Mouse (Mus musculus): Measurements from ENCODE around the gene Srrd. TPM values are rescaled to one million over a fixed set of nuclear protein-coding genes. Genes with fewer than 3 reads are reported as not detected.

The Srrd gene
- total RNA-seq (2014; rRNA removed) (61.5 and 67.9 TPM in 2 replicates), polyA plus RNA-seq (2015; fragmentation: Nextera tagmentation; extraction: Ambion mirVana) (51.1 and 52.2 TPM in 2 replicates)

- H3K9me3 ChIP-seq (ENCODE audit: low read length) = no peaks in the 10 kb centered on the region
- TF ChIP-seq CTCF (IDR thresholded peaks at IDR 0.05; ENCODE audit: low read depth) = 0 out of 2 replicates have a peak, but pooled peaks have one; percentile 13
- no peaks in the 10 kb centered on the region for H3K27me3 ChIP-seq (ENCODE audit: insufficient read depth, low read length)
- H3K4me2 ChIP-seq (ENCODE audit: low read depth) = peak within 1 kb of the TSS; percentile 60
- H3K36me3 ChIP-seq (ENCODE audit: insufficient read depth) = peaks cover 22% of the 10 kb centered on the region
- DNase-seq (peak; percentile 93), ATAC-seq (peak; percentile 91)
- H3K27ac ChIP-seq (ENCODE audit: low read depth, low read length) = peak within 1 kb of the TSS; percentile 70
- H3K4me1 ChIP-seq (ENCODE audit: insufficient read depth) = peaks cover 7% of the 10 kb centered on the region; the same call in 1 of the 2 replicates
- 5% methylated on average over 59 of the region's 64 CpGs for WGBS
- peak within 1 kb of the TSS; percentile 90 for H3K4me3 ChIP-seq (ENCODE audit: low read depth, low read length)
- peak within 1 kb of the TSS; percentile 83 for H3K9ac ChIP-seq
These were observed at the start of gene Srrd, which contains the start of gene Hps4 for GRCm38 (mm10) chr5:112342463-112343204. Gene Srrd, minus strand, starts transcription at chr5:112343040. Gene Hps4, plus strand, starts transcription at chr5:112343083.

- Histone ChIP-seq H3K36me3 (ENCODE audit: insufficient read depth) (peaks cover 34% of the 10 kb centered on the region), H3K4me2 (ENCODE audit: low read depth) (no peak overlapping the region), H3K4me3 (ENCODE audit: low read depth, low read length) (no peak overlapping the region), H3K27ac (ENCODE audit: low read depth, low read length) (no peak overlapping the region), H3K4me1 (ENCODE audit: insufficient read depth) (0 out of 2 replicates have a peak, but pooled peaks cover 17% of the 10 kb centered on the region), H3K9me3 (ENCODE audit: low read length) (no peaks in the 10 kb centered on the region), H3K27me3 (ENCODE audit: insufficient read depth, low read length) (no peaks in the 10 kb centered on the region), H3K9ac (no peak overlapping the region)
- ATAC-seq (no peak), DNase-seq (no peak)
- 74% methylated on average over 27 of the region's 27 CpGs for WGBS
- TF ChIP-seq CTCF (IDR thresholded peaks at IDR 0.05; ENCODE audit: low read depth) = no peak
These were observed 49.0 kb upstream of the Srrd start for GRCm38 (mm10) chr5:112391676-112392323.

DNA sequence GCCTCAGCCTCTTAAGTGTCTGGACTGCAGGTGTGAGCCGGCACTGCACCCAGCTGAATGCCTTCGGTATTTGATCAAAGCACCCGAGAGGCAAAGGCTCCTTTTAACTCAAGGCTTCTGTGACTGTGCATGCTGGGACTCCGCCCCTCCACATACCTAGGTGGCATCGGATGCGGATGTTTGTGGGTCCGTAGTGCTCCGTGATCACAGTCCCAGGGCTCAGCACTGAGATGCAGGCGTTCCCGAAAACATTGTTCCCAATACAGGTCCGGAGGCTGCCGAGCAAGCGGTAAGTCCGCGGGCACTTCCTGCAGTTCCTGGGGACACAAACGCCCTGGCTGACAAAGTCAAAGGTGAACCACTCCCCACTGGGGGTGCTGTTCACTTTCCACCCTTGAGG lies 48.2 kb upstream of the Srrd start:
- no peaks in the 10 kb centered on the region for H3K9me3 ChIP-seq (ENCODE audit: low read length)
- H3K4me1 ChIP-seq (ENCODE audit: insufficient read depth) = 0 out of 2 replicates have a peak, but pooled peaks cover 17% of the 10 kb centered on the region
- H3K36me3 ChIP-seq (ENCODE audit: insufficient read depth) = peaks cover 41% of the 10 kb centered on the region
- TF ChIP-seq CTCF (IDR thresholded peaks at IDR 0.05; ENCODE audit: low read depth) = no peak
- H3K27ac ChIP-seq (ENCODE audit: low read depth, low read length) = no peak overlapping the region
- H3K9ac ChIP-seq = no peak overlapping the region
- ATAC-seq (no peak), DNase-seq (no peak)
- 70% methylated on average over 16 of the region's 16 CpGs for WGBS
- no peaks in the 10 kb centered on the region for H3K27me3 ChIP-seq (ENCODE audit: insufficient read depth, low read length)
- H3K4me3 ChIP-seq (ENCODE audit: low read depth, low read length) = no peak overlapping the region
- H3K4me2 ChIP-seq (ENCODE audit: low read depth) = no peak overlapping the region

GRCm38 (mm10) chr5:112389352-112389751 lies 46.5 kb upstream of the Srrd start:
- Histone ChIP-seq H3K4me2 (ENCODE audit: low read depth) (no peak overlapping the region), H3K9me3 (ENCODE audit: low read length) (no peaks in the 10 kb centered on the region), H3K9ac (peak overlapping the region; percentile 33), H3K4me1 (ENCODE audit: insufficient read depth) (0 out of 2 replicates have a peak, but pooled peaks cover 17% of the 10 kb centered on the region), H3K4me3 (ENCODE audit: low read depth, low read length) (no peak overlapping the region), H3K36me3 (ENCODE audit: insufficient read depth) (peaks cover 57% of the 10 kb centered on the region), H3K27ac (ENCODE audit: low read depth, low read length) (no peak overlapping the region), H3K27me3 (ENCODE audit: insufficient read depth, low read length) (no peaks in the 10 kb centered on the region)
- 75% methylated on average over 9 of the region's 9 CpGs for WGBS
- DNase-seq (no peak), ATAC-seq (peak; percentile 33; the same call in 1 of the 2 replicates)
- no peak for TF ChIP-seq CTCF (IDR thresholded peaks at IDR 0.05; ENCODE audit: low read depth)

DNA sequence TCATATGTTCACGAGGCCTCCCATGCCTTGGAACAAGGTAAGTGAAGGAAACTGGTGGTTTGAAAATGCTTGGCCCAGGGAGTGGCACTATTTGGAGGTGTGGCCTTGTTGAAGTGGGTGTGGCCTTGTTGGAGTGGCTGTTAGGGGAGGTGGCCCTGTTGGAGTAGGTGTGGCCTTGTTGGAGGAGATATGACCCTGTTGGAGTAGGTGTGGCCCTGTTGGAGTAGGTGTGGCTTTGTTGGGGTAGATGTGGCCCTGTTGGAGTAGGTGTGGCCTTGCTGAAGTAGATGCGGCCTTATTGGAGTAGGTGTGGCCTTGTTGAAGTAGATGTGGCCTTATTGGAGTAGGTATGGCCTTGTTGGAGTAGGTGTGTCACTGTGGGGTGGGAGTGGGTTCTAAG lies 43.1 kb upstream of the Srrd start:
- Histone ChIP-seq H3K36me3 (ENCODE audit: insufficient read depth) (peaks cover 55% of the 10 kb centered on the region), H3K27ac (ENCODE audit: low read depth, low read length) (no peak overlapping the region), H3K4me3 (ENCODE audit: low read depth, low read length) (no peak overlapping the region), H3K9ac (no peak overlapping the region), H3K4me1 (ENCODE audit: insufficient read depth) (0 out of 2 replicates have a peak, but pooled peaks cover 4% of the 10 kb centered on the region), H3K4me2 (ENCODE audit: low read depth) (no peak overlapping the region), H3K27me3 (ENCODE audit: insufficient read depth, low read length) (no peaks in the 10 kb centered on the region), H3K9me3 (ENCODE audit: low read length) (no peaks in the 10 kb centered on the region)
- ATAC-seq = no peak
- 87% methylated on average over 2 of the region's 2 CpGs for WGBS
- DNase-seq = no peak
- no peak for TF ChIP-seq CTCF (IDR thresholded peaks at IDR 0.05; ENCODE audit: low read depth)

- peaks cover 53% of the 10 kb centered on the region for H3K36me3 ChIP-seq (ENCODE audit: insufficient read depth)
- DNase-seq = no peak
- no peak overlapping the region for H3K4me2 ChIP-seq (ENCODE audit: low read depth)
- no peak overlapping the region for H3K9ac ChIP-seq
- H3K27me3 ChIP-seq (ENCODE audit: insufficient read depth, low read length) = no peaks in the 10 kb centered on the region
- H3K4me1 ChIP-seq (ENCODE audit: insufficient read depth) = 0 out of 2 replicates have a peak, but pooled peaks cover under 1% of the 10 kb centered on the region
- ATAC-seq = no peak
- WGBS = 95% methylated on average over 13 of the region's 13 CpGs
- no peaks in the 10 kb centered on the region for H3K9me3 ChIP-seq (ENCODE audit: low read length)
- H3K27ac ChIP-seq (ENCODE audit: low read depth, low read length) = no peak overlapping the region
- no peak overlapping the region for H3K4me3 ChIP-seq (ENCODE audit: low read depth, low read length)
- TF ChIP-seq CTCF (IDR thresholded peaks at IDR 0.05; ENCODE audit: low read depth) = no peak
These were observed 42.1 kb upstream of the Srrd start for GRCm38 (mm10) chr5:112384805-112385472.
